Mouse (Mus musculus) heart, postnatal 0 days (tissue): ENCODE results near the gene Erlin1.

Experiments used
- CTCF ChIP-seq: IDR thresholded peaks from 2 replicates; pipeline ENCODE4 v1.5.1; 2016; ENCODE audit warnings: antibody characterized with exemption, control low read depth, low read depth
- EP300 ChIP-seq: IDR thresholded peaks from 2 replicates; pipeline ENCODE4 v1.6.1; 2016; ENCODE audit warnings: antibody characterized with exemption, low read depth

- TF ChIP-seq EP300 (no peak), CTCF (no peak)
Measured at GRCm38 (mm10) chr19:44049282-44049681, 20.3 kb downstream of the Erlin1 start.
